Mouse (Mus musculus) cerebral cortex, adult 2 months (tissue): Measurements from ENCODE around the gene Bcl6b.

Experiments used
- WGBS: fragments of 180-500 bp; shearing (Covaris S2); methylation state at CpG from one replicate; pipeline ENCODE4 v1.1.7; 2018; 5-methylcytosine and 5-hydroxymethylcytosine counted together

The Bcl6b gene

DNA sequence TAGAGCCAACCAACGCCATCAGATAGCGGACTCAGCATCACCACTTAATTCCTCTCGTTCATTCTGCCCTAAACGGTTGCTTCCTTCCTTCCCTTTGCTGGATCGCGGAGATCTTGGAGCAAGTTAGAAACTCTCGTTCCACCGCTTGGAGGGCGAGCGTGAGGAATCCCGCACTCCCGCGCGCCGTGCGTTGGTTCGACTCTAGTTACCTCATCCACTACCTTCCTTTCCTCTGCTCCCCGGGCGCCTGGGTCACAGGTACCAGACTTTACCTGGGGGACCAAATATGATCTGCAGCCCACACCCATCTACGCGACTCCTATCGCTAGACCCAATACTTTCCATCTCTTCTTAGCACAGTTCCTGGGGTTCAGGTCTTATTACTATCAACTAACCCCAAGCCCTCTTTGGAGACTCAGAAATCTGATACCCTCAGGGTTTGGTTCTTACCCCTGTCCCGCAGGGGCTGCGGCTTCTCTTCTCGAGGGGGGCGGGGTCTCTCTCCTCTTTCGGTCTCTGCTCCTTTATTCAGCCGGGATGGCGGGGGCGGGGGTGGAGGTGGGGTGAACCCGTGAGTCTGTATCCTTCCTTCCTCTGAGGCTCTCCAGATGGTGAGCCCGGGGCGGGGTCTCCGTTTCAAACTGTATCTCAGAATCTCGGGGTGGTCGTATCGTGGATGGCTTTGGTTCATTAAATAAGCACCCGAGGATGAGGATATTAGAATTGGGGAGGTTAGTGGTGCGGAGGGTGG, at the start of gene Bcl6b:
Gene Bcl6b, minus strand, starts transcription at position 539 of the 751 bp plus-strand sequence.
- 3% methylated on average over 39 of the region's 39 CpGs for WGBS

DNA sequence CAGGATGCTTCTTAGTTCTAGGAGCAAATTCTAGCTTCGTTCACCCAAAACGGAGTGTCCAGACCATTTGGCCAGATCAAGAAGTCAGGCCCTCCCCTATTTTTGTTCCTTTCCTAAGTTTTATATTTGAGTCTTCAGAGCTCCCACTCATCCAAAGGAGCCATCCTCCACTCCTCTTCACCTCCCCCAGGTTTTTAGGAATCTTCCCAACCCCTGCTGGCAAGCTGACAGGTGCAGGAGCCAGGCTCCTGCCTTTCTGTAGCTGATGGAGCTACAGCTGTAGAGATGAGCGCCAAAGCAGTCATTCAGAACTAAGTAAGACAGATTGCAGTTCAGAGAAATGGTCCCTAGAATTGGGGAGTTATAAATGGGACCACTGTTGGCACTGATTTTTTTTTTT, 49.4 kb upstream of the Bcl6b start:
- WGBS, result 69% methylated on average over 3 of the region's 3 CpGs

- 79% methylated on average over 7 of the region's 7 CpGs for WGBS
These were observed 42.0 kb upstream of the Bcl6b start for GRCm38 (mm10) chr11:70271641-70272040.

GRCm38 (mm10) chr11:70266405-70266804, 36.8 kb upstream of the Bcl6b start:
- WGBS, result 63% methylated on average over 1 of the region's 1 CpGs

DNA sequence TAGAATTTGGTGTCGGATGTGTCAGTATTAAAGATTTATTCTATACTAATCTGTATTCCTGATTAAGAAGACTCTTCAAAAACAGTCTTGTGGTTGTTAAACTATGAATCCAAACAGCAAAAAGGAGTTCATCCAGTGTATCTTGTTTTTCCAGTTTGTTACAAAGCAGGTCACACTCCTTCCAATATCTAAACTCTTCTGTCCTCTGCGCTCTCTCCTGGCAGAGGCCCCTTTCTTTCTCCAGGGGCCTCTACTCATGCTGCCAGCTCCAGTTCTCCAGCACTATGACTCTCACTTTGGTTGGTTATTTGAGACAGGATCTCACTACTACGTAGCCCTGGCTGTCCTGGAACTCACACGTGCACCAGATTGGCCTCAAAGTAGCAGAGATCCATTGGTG, 36.2 kb upstream of the Bcl6b start:
- 85% methylated on average over 4 of the region's 4 CpGs for WGBS

DNA sequence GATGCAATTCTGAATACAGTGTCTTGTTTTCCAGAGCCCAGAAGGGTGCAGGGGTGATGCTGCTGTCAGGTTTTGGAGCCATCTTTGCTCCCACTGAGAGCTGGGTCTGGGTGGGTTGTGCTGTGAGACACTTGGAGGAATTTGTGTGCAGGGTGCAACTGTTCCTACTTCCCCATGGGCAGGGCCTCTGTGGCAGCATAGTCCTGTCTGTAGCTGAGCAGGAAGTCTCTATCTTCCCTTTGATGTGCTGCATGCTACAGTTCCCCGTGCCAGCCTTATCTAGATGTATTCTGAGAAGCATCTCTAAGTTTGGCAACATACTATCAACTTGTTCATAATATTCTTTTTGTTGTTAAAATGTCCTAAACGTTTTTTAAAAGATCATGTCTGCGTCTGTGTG, 35.7 kb upstream of the Bcl6b start:
- WGBS, result 61% methylated on average over 3 of the region's 3 CpGs

- 93% methylated on average over 4 of the region's 4 CpGs for WGBS
These were observed 29.4 kb upstream of the Bcl6b start for GRCm38 (mm10) chr11:70259035-70259434.

- 4% methylated on average over 25 of the region's 25 CpGs for WGBS
These were observed 25.4 kb upstream of the Bcl6b start, which contains the start of gene Alox12 for GRCm38 (mm10) chr11:70254931-70255531. Gene Alox12, minus strand, starts transcription at chr11:70255353.

- WGBS, result 5% methylated on average over 18 of the region's 18 CpGs
These were observed 24.7 kb upstream of the Bcl6b start for GRCm38 (mm10) chr11:70254337-70254736.

DNA sequence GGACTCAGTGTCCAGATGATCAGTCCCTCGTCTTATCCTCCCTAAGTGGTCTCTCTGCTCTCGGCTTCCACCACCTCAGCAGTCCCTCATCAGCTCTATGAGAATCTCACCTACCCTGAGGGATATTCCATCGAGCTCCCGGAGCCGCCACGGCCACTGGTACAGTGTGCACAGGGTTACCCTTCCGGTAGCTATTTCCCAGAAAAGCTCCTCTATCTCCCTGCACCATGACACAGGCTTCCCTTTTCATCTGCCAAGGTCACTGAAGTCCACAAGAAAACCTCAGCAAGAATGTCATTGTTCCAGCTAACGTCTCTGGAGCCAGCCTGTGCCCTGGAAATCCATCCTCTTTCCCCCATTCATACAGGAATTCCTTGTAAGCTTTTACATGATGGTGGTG, 22.3 kb upstream of the Bcl6b start:
- WGBS, result 85% methylated on average over 8 of the region's 8 CpGs

GRCm38 (mm10) chr11:70250150-70250549, 20.6 kb upstream of the Bcl6b start:
- 56% methylated on average over 11 of the region's 11 CpGs for WGBS

DNA sequence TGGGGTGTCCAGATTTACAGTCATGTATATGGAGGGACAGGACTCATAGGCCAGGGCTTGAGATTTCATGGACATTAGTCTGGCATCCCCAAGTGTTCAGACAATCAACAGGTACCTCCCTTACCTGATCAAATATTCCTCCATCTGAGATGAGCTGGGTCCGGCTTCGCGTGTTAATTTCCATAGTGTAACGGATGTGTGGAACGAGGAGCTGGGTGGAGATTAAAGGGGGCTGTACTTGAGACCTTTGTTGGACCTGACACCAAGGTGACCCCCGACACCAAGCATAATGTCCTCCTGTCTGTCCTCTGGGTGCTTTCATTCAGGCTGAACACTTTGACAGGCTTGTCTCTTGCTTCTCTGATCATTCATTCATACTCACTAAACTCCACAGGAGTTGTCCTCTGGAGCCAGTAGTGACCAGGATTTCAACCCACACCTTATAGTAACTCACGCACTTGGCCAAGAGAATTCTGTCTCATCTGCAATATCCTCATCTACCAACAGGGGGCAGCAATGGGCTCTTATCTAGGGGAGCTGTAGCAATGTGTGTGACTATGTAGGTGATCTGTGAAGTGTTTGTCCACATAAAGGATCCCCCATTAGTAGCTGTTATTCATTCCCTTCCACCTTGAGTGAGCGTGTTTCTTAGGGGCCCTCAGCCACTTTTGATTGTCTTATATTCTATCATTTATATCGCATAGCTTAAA, 17.7 kb upstream of the Bcl6b start:
- 54% methylated on average over 9 of the region's 9 CpGs for WGBS

GRCm38 (mm10) chr11:70242591-70242990, 13.0 kb upstream of the Bcl6b start:
- 79% methylated on average over 11 of the region's 11 CpGs for WGBS

GRCm38 (mm10) chr11:70239541-70240279, 10.1 kb upstream of the Bcl6b start, which contains the start of the genes Gm21988 and Rnasek:
Gene Gm21988, minus strand, starts transcription at chr11:70239830.
Gene Rnasek, minus strand, starts transcription at chr11:70239842.
- WGBS, result under 1% methylated on average over 34 of the region's 35 CpGs

GRCm38 (mm10) chr11:70238591-70239440, 9.2 kb upstream of the Bcl6b start:
- 6% methylated on average over 23 of the region's 23 CpGs for WGBS

DNA sequence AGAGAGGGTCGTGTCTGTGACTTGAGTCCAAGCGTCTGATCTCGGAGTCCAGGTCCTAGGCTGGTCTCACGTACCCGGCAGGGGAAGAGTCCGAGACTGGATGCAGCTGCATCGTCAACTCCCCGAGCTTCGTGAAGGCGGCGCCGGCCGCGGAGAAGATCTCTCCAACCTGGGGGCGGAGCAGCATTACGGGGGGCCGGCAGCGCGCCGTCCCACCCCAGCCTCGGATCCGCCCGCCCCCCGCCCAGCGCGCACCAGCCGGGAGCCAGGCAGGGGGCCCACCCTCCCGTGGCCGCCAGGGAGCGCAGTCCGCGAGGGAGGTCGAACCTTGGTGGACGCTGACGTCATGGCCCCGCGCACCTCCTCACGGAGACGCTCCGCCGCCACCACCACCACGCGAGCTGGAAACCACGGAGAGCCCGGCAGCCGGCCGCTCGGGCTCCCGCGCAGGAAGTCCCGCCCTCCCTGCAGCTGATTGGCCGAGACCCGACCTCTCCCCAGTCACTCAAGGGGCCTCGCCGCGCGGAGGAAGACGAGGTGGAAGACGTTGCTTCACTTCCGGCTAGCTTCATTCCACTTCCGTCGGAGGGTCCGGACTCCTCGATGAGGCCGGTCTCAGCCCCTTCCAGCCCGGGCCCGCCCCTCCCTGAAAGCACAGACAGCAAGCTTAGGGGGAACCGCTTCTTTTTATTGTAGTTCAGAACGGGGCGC, 8.0 kb upstream of the Bcl6b start, which contains the start of gene 0610010K14Rik:
Gene 0610010K14Rik, minus strand, starts transcription at position 458 of the 711 bp plus-strand sequence.
- under 1% methylated on average over 70 of the region's 70 CpGs for WGBS

DNA sequence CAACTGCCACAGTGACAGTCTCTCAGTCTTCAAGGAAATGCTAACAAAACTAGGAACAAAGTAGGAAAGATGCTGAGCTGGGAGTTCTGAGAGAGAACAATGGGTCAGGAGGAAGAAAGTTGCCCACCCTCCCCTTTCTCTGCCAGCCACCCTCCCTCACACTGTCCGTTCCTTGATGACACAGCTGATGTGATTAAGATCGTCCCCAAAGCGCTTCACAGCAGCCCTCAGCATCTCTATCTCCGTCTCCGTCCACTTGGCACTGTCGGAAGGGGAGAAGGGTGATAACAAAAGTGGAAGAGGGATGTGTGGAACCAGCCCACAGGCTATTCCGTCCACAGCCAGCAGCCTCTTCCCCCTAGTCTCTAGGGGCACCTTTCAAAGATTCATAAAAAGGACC, 7.1 kb upstream of the Bcl6b start:
- WGBS, result 16% methylated on average over 7 of the region's 7 CpGs

DNA sequence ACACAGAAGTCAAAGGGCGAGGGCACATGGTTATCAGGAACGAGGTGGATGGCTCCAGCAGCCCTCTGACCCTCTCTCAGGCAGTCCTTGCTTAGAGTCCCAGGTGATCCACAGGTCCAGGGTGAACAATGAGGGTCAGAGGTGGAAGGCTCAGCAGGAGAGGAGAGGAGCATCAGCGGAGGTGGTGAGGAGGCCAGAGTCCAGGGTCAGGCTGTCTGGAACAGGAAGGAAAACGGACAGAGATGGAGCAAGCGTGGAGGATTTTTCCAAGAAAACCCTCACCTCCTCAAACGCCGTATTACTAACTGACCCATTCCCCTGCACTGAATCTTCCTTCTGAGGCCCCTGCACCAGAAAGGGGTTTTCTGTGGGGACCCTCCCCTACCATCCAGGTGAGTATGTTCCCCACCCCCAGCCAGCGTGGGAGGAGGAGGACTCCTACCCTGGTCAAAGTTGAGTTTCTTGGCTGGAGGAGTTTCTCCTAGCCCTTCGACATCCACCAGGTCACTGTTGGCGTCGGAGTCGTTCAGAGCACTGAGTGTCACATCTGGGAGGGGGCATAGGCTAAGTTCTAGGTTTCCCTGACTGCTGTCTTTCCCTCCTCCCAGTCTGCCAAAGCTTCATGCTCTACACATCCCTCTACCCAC, 5.8 kb upstream of the Bcl6b start:
- WGBS, result 90% methylated on average over 12 of the region's 12 CpGs

GRCm38 (mm10) chr11:70234497-70234896, 4.9 kb upstream of the Bcl6b start:
- 79% methylated on average over 8 of the region's 8 CpGs for WGBS

DNA sequence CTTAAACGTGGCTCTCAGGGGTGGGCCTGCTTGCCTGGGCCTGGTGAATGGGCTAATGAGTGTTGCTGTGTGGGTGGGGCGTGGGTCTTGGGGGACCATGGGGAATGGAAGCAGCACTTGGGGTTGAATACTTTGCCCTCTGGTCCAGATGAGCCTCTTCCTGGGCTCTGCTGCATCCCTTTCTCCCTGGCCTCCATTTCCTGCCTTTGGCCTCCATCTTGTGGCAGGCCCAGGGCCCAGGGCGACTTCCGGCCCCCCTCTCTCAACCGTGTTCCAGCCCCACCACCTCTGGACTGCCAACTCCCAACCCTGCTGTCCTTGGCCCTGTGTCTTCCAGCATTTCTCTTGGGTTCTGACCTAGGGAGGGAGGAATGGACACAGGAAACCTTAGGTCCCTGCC, 4.4 kb upstream of the Bcl6b start:
- 70% methylated on average over 5 of the region's 5 CpGs for WGBS
